Mouse (Mus musculus) skeletal muscle tissue, postnatal 0 days (tissue): ENCODE measurements around the gene Edem3. TPM values are rescaled to one million over a fixed set of nuclear protein-coding genes. Genes with fewer than 3 reads are reported as not detected.

Experiments used
- polyA plus RNA-seq: library from polyadenylated mRNA; unstranded; fragments of >200 nt; fragmentation: Nextera tagmentation; extraction: Ambion mirVana; gene quantifications from 2 replicates; pipeline ENCODE4 v1.2.1, GENCODE M21; 2015

Edem3 gene
- 8.6 and 9.2 TPM in 2 replicates for polyA plus RNA-seq

DNA sequence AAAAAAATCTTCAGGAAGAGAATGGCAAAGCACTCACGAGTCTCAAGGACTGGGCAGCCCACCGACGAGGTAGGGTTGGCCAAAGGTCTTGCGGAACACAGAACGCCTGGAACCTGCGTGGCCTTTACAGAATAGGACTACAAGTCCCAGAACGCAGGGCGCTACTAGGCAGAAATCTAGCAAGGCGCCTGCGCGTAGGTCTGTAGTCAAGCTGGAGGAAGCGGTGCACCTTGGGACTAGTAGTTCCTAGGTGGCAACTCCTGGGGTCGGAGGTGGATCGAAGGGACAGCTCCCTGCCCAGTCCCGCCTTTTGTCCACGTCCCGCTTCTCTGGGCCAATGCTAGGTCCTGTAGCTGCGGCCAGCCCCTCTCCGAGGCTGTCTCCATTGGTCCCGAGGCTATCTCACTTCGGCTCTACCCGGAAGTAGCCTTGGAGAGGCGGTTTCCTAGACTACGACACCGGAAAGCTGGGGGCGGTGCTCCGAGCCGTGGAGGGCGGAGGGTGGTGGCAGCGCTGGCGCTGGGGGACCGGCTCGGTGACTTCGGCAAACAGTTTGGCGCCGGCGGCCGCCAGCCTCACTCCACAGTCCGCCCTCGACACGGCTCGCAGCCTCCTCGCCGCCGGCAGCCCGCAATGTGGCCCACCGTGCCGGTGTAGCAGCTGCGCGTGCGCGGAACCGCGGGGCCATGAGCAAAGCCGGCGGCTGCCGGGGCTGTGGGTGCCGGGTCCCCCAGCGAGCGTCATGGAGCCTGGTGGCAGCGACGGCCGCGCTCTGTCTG is at the start of gene Edem3:
Gene Edem3, plus strand, starts transcription at position 491 of the 779 bp plus-strand sequence.

Other genes with a start within 250 kb of the Edem3 start
- 13.7 and 18.0 TPM in 2 replicates for gene Fam129a, start 184.2 kb upstream of the Edem3 start, polyA plus RNA-seq